Mouse (Mus musculus): Measurements from ENCODE around the gene Amot.

Gene Amot

GRCm38 (mm10) chrX:145504717-145505415, at the start of gene Amot:
Amot (minus strand) TSS chrX:145505181.
- DNase-seq = peak; percentile 81 to 83

DNA sequence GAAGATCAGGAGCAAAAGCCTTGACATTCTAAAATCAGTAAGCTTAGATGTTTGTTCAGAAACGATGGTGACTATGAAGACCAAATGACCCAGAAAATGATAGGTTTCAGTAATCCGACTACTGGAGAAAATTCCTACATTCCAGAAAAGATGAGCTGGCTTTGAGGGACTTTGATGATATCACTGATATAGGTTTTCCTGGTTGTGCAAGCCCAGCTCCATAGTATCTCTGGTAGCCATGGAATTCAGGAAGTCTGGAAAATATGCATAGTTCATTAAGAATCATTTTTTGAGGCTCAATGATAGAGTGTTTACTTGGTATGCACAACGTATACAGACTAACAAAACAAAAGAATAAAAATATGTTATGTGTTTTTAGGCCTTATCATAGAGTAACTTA, 40.1 kb upstream of the Amot start:
- no peak for DNase-seq

DNA sequence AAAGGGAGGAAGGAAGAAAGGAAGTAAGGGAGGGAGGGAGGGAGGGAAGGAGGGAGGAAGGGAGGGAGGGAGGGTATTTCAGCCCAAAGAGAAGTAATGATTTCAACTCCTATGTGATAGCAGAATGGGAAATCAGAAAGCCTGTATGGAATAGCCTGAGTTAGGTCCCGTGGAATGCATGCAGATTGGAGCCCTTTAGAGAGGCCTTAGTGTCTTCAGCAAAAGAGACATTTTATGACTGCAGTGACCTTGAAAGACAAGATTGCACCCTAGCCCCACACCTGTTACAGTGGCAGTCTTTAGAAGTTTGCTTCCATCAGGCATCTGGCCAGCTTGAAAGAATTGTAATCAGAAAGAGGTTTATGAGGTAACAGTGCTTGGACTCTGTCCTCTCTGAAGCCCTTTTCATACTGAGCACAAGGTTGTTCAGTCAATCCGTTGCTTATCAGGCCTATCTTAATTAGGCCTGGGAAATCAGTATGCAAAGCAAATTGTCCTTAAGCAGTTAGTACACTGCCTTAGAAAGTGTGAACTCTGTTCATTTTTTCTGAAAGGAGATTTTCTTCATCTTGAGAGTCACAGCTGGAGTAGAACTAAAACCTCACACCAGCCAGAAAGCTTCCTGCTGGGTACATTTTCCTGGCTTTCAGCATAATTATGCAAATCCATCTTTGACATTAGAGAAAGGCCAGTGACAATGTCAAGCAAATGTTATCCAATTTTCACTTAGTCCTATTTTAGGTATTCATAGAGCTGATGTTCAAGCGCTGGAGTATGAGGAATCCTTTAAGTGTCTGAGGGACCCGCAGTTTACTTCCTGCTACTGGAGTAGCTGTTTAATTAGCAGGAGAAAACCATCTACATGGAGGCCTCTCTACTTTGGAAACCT, 38.9 kb upstream of the Amot start:
- DNase-seq = no peak

DNA sequence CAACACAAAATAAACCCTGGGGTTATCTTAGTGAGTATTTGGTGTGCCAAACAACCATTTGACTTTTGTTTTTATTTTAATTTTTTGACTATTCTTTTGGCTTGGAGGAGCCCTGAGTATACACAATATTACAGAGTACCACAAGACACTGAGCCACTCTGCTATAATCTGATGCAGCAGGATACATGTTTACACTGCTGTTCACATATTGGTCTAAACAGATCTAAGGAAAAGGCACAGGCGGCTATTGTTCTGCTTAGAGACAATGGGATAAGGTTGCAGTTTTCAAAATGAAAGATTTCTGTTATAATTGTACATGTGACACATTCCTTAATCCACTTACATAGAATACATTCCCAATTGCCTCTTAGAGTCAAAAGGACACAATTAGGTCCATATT, 36.1 kb upstream of the Amot start:
- no peak for DNase-seq

DNA sequence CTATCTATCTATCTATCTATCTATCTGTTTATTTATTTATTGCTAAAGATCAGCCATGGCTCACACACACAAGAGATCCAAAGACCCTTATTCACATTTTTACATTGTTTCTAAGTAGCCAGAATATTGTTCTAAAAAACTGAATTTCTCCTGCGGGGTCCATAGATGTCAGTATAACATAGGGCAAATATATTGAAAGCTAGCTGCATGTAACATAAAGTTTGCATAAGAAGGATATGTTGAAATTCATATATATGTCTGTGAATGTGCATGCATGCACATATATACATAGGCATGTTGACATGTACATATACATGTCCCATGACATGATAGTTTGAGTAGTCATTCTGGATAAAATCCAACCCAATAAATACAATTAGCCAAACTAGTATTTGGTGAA, 35.3 kb upstream of the Amot start:
- no peak for DNase-seq

GRCm38 (mm10) chrX:145529602-145530001, 24.6 kb upstream of the Amot start:
- DNase-seq = no peak

- DNase-seq = no peak
Measured at GRCm38 (mm10) chrX:145516322-145517066, 11.5 kb upstream of the Amot start.

DNA sequence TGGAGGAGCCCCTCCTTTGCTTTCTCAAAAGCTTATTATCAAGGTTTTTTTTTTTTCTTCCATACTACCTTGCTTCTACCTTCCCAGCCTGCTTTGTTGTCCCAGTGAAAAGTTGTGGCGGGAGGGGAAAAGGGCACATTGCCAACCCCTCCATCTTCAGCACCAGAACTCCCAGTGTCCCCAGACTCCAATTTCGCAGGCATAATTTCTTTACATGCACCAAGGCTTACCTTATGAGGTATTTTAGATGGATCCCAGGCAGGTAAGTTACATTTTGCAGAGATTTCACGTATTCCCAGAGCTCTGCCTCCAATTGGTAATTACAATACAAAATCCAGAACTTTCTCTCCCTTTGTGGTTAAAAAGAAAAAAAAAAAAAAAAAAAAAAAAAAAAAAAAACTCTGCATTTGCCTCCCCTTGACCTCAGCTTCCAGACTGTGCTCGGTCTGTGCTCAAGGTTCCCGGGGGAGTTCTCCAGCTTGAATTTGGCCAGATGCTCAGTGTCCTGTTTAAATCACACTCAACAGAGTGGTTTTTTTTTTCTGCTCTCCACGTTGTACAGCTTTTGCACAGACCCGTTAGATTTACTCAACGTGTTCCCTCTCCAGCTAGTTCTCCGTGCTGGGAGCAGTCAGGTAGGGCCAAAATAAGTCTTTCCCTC, 10.6 kb upstream of the Amot start:
- no peak for DNase-seq

- DNase-seq = no peak
Measured at GRCm38 (mm10) chrX:145510675-145511074, 5.7 kb upstream of the Amot start.

DNA sequence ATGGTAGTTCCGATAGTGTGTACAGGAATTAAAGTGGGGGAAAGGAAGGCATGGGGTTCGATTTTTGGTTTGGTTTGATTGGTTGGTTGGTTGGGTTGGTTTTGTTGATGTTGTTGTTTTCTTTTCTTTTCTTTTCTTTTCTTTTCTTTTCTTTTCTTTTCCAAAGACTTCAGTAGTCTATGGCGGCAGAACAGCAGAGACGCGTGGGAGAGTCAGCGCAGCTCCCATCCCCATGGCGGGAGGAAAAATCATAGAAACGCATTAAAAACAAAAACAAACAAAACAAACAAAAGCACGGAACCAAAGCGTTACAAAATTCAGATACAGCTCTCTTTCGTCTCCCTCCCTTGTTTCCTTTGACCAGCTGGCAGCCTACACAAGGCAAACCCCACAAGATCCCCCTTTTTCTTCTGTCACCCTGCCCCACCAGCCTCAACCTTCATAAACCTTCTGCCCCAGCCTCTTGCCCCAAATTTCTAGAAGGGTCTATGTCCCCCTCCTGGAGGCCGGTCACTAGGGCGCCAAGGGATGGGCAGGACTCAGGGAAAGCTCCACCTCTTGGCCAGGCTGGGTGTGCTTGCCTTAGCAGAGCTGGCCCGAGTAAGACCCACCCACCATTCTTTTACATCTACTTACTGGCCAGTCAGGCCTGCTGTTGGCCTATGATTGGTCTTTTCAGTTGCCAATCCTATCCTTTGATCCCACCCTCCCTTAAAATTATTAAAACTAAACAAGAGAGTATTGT, 648 bp upstream of the Amot start:
- DNase-seq = peak; percentile 65 to 72

- no peak for DNase-seq
Measured at GRCm38 (mm10) chrX:145501666-145502355, 3.2 kb downstream of the Amot start.

DNA sequence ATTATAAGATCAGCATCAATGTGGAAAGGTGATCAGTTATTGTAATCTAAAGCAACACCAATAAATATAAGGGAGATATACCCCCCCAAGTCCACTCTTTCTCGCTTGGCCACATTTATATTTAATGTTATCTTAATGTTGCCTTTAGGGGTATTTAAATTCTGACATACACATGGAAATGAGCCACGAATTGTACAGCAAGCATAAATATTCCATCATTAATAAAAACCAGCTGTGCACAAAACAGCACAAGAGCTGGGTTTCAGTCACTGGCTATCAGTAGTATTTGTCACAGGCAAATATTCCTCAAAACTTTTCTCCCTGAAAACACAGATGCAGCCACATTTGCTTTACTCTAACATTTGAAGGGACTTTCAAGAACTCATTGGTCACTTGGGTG, 5.9 kb downstream of the Amot start:
- no peak for DNase-seq

- no peak for DNase-seq
Measured at GRCm38 (mm10) chrX:145498691-145499090, 6.3 kb downstream of the Amot start.

GRCm38 (mm10) chrX:145497486-145497885, 7.5 kb downstream of the Amot start:
- DNase-seq = no peak

DNA sequence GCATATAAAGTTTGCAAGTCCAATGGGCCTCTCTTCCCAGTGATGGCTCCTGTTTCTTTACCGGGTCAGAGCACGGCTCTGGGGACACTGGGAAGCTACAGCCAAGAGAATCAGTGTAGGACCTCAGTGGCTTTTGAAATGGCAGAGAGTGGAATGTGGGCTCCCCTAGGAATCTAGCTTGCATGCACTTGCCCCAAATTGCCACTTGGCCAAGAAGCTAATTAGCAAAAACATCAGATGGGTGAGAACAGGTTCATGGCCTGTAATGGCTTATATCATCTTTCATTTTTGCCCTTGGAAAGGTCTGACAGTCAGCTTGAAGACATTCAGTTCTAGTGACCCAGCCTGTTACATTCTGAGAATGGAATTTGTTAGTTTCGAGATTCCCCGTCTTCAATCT, 9.6 kb downstream of the Amot start:
- DNase-seq = no peak

DNA sequence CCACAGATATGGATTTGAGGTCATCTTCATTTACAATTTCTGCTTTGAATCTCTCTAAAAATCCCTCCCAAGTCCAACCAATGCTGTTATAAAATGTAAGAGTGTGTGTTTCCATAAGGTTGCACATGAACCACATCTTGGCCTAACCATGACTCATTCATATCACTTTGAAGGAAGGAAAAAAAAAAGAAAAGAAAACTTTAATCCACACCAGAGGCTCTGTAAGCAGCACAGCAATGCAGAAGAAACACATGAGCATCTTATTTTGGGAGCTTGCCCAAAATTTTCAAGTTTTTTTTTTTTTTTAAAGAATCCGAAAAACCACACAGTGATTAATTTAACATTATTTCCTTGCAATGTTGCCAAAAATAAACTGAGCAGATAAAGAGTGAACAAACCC, 14.2 kb downstream of the Amot start:
- no peak for DNase-seq

GRCm38 (mm10) chrX:145490417-145490816, 14.6 kb downstream of the Amot start:
- DNase-seq = no peak

DNA sequence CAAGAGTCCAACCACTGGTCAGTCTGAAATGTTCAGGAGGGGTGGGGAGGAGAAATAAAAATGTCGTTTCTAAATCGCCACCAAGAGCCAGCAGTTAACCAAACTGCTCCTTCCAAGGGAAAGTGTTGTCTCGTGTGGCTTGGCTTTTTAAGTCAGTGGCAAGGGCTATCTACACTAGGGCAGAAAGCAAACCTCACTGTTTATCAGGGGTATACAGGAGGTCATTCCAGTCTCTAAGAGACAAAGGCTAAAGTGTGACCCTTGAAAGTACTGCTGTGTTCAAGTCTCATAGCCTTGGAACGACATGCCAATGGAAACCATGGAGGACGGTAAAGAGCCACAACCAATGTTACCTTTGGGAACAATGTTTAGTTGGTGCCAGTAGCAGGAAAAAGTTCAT, 15.0 kb downstream of the Amot start:
- DNase-seq = no peak

DNA sequence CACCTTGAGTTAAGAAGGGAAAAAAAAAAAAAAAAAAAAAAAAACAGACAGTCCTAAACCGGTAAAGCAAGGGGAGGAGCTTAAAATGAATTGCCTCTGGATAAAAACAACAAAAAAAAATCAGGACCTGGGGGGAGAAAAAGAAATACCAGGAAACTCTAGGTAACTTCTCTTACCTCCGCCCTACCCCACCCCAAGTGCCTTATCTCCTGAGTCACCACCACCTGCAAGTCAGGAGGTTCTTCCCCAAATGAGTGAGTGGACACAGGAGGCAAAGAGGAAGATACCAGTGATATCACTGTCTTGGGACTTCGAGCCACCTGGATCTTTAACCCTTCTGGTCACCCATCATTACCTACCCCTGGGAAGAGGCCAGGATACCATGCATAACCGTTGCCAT, 19.5 kb downstream of the Amot start:
- DNase-seq = no peak

DNA sequence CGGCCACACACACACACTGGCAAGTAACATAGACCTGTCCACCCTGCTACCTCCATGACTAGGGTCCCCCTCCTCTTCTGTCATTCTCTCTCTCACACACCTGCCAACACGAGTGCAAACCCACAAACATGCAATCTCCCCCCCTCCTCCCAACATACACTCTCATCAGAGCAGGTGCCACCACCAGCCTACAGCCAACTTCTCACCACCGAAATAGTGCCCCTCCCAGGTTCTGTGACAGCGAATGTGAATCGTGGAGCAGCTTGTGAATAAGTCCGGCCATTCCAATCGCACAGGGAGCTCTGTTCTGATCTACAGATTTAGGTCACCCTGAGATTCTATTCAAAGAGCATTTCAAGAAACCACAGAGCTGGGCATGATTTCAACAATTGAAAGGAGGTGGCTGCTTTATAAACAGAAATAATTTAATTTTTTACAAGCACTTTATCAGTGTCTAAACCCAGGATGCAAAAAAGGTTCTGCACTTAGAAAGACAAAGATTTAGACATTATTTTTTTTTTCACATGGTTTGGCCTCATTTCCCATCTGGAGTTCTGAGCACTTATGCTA, 21.4 kb downstream of the Amot start:
- peak; percentile 54 to 56 for DNase-seq

DNA sequence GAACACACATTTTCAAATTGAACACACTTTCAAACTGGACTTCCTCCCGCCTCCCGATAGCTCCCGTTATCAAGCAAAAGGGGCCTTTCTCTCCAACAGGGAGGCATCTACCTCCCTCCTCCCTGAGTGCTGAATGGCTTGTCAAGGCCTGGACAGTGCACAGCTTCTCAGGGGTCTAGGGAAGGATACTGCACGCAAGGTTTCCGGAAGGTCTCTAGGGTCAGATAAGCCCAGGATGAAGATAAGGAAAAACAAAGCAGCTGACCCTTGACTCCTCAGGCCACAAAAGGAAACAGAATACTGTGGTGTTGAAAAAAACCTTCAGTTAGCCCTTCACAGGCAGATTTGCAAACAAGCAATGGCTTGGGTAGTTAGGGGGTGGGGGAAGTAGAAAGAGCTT, 22.6 kb downstream of the Amot start:
- DNase-seq = no peak
